Mouse (Mus musculus) liver, adult 2 months (tissue): ENCODE results near the gene Mapk8ip2. TPM values are rescaled to one million over a fixed set of nuclear protein-coding genes. Genes with fewer than 3 reads are reported as not detected.
A peak's percentile ranks its signal among the peaks of the same experiment; 100 is the strongest.

ENCODE experiments used
- DNase-seq: peaks from one replicate; pipeline ENCODE4 v3.0.0-alpha.2; 2011; ENCODE audit warnings: low read depth, low spot score; ENCODE audit errors: extremely low read depth
- H3K27ac ChIP-seq: fragments of 200-500 bp; replicated peaks from 2 replicates; pipeline ENCODE4 v1.5.1; 2012; ENCODE audit warnings: low read depth, mild to moderate bottlenecking, control low read depth, inconsistent platforms, low read length; ENCODE audit not compliant: insufficient read depth
- H3K27me3 ChIP-seq: fragments of 200-500 bp; 2 replicates; pipeline ENCODE4 v1.6.1; 2012; ENCODE audit warnings: mild to moderate bottlenecking, moderate library complexity, low read length, inconsistent platforms; ENCODE audit not compliant: control insufficient read depth, insufficient read depth
- H3K36me3 ChIP-seq: fragments of 200-500 bp; 2 replicates; pipeline ENCODE4 v1.6.1; 2012; ENCODE audit warnings: low read length, inconsistent platforms; ENCODE audit not compliant: control insufficient read depth, insufficient read depth
- H3K4me1 ChIP-seq: fragments of 200-500 bp; 2 replicates; pipeline ENCODE4 v1.6.1; 2011; ENCODE audit warnings: low read length; ENCODE audit not compliant: control insufficient read depth, insufficient read depth
- H3K4me3 ChIP-seq: fragments of 200-500 bp; 2 replicates; pipeline ENCODE4 v1.5.1; 2011; ENCODE audit warnings: low read depth, mild to moderate bottlenecking, control low read depth, low read length, moderate library complexity; ENCODE audit not compliant: insufficient read depth
- H3K79me2 ChIP-seq: fragments of 200-500 bp; 2 replicates; pipeline ENCODE4 v1.6.1; 2012; ENCODE audit warnings: inconsistent platforms, mild to moderate bottlenecking, low read length, moderate library complexity; ENCODE audit not compliant: control insufficient read depth, insufficient read depth
- H3K9ac ChIP-seq: fragments of 200-500 bp; 2 replicates; pipeline ENCODE4 v1.6.1; 2012; ENCODE audit warnings: low read depth, mild to moderate bottlenecking, control low read depth, inconsistent platforms, low read length
- CTCF ChIP-seq: fragments of 200-500 bp; IDR thresholded peaks from 2 replicates; pipeline ENCODE4 v1.5.1; 2011; ENCODE audit warnings: low read depth, low read length, control low read depth
- POLR2A ChIP-seq: fragments of 200-500 bp; IDR thresholded peaks from 2 replicates; pipeline ENCODE4 v1.6.1; 2011; ENCODE audit warnings: low read length, control low read depth; ENCODE audit not compliant: insufficient read depth; ENCODE audit errors: extremely low read depth
- WGBS: fragments of 180-500 bp; shearing (Covaris S2); methylation state at CpG from one replicate; pipeline ENCODE4 v1.1.7; 2018; 5-methylcytosine and 5-hydroxymethylcytosine counted together
- polyA plus RNA-seq: library from polyadenylated mRNA; depleted of rRNA; stranded (reverse); fragments of >200 nt; gene quantifications from 2 replicates; pipeline ENCODE4 v1.2.3, GENCODE M21; 2012
- total RNA-seq: library from RNA; depleted of rRNA; stranded (reverse); fragments of >200 nt; gene quantifications from 2 replicates; pipeline ENCODE4 v1.2.3, GENCODE M21; 2014

Mapk8ip2 gene
- total and polyA plus RNA-seq, 2 experiments: 0.01 TPM; not detected in 1

GRCm38 (mm10) chr15:89480584-89480983, 26.9 kb downstream of the Mapk8ip2 start:
- Histone ChIP-seq H3K9ac (no peak overlapping the region), H3K4me3 (no peak overlapping the region), H3K36me3 (no peaks in the 10 kb centered on the region), H3K27ac (peak overlapping the region; percentile 61), H3K79me2 (no peaks in the 10 kb centered on the region), H3K27me3 (no peaks in the 10 kb centered on the region), H3K4me1 (peaks cover 15% of the 10 kb centered on the region)
- WGBS: 6% methylated on average over 8 of the region's 8 CpGs
- peak; percentile 93 for DNase-seq
- TF ChIP-seq CTCF (no peak), POLR2A (no peak)

GRCm38 (mm10) chr15:89488182-89488581, 34.5 kb downstream of the Mapk8ip2 start:
- WGBS: 76% methylated on average over 12 of the region's 12 CpGs
- Histone ChIP-seq H3K4me1 (no peaks in the 10 kb centered on the region; the same call in 1 of the 2 replicates), H3K4me3 (no peak overlapping the region), H3K79me2 (no peaks in the 10 kb centered on the region), H3K27ac (no peak overlapping the region), H3K27me3 (no peaks in the 10 kb centered on the region), H3K9ac (no peak overlapping the region), H3K36me3 (no peaks in the 10 kb centered on the region)
- DNase-seq: no peak
- TF ChIP-seq POLR2A: no peak
- TF ChIP-seq CTCF: no peak

GRCm38 (mm10) chr15:89488611-89489117, 35.0 kb downstream of the Mapk8ip2 start:
- Histone ChIP-seq H3K4me3 (no peak overlapping the region), H3K27me3 (no peaks in the 10 kb centered on the region), H3K27ac (no peak overlapping the region), H3K4me1 (no peaks in the 10 kb centered on the region; the same call in 1 of the 2 replicates), H3K79me2 (no peaks in the 10 kb centered on the region), H3K36me3 (no peaks in the 10 kb centered on the region), H3K9ac (no peak overlapping the region)
- no peak for TF ChIP-seq CTCF
- no peak for TF ChIP-seq POLR2A
- DNase-seq: no peak
- 52% methylated on average over 14 of the region's 14 CpGs for WGBS

GRCm38 (mm10) chr15:89494970-89495369, 41.3 kb downstream of the Mapk8ip2 start:
- DNase-seq: no peak
- no peak overlapping the region for H3K4me3 ChIP-seq
- no peaks in the 10 kb centered on the region for H3K79me2 ChIP-seq

GRCm38 (mm10) chr15:89496131-89496530, 42.4 kb downstream of the Mapk8ip2 start:
- Histone ChIP-seq H3K36me3 (no peaks in the 10 kb centered on the region), H3K4me3 (no peak overlapping the region), H3K79me2 (no peaks in the 10 kb centered on the region), H3K9ac (no peak overlapping the region), H3K4me1 (no peaks in the 10 kb centered on the region; the same call in 1 of the 2 replicates), H3K27me3 (peaks cover 18% of the 10 kb centered on the region), H3K27ac (no peak overlapping the region)
- no peak for TF ChIP-seq CTCF
- no peak for TF ChIP-seq POLR2A
- WGBS: 71% methylated on average over 4 of the region's 4 CpGs
- DNase-seq: no peak

More at GRCm38 (mm10) chr15:89494970-89495369, 41.3 kb downstream of the Mapk8ip2 start:
- WGBS: 80% methylated on average over 4 of the region's 4 CpGs
- peak; percentile 51; the same call in 1 of the 2 replicates for TF ChIP-seq CTCF
- no peak for TF ChIP-seq POLR2A
- H3K9ac ChIP-seq: no peak overlapping the region
- H3K4me1 ChIP-seq: no peaks in the 10 kb centered on the region
- H3K27ac ChIP-seq: no peak overlapping the region
- H3K36me3 ChIP-seq: no peaks in the 10 kb centered on the region
- H3K27me3 ChIP-seq: peaks cover 11% of the 10 kb centered on the region

GRCm38 (mm10) chr15:89496841-89497240, 43.1 kb downstream of the Mapk8ip2 start:
- Histone ChIP-seq H3K9ac (no peak overlapping the region), H3K4me3 (no peak overlapping the region), H3K4me1 (no peaks in the 10 kb centered on the region; the same call in 1 of the 2 replicates), H3K79me2 (no peaks in the 10 kb centered on the region), H3K27ac (peak overlapping the region; percentile 68), H3K27me3 (peaks cover 18% of the 10 kb centered on the region), H3K36me3 (no peaks in the 10 kb centered on the region)
- no peak for DNase-seq
- TF ChIP-seq POLR2A: no peak
- TF ChIP-seq CTCF: no peak
- 69% methylated on average over 2 of the region's 2 CpGs for WGBS
